Mouse (Mus musculus) brain, embryonic 14.5 days (tissue): Measurements from ENCODE around the gene AI661453.

ENCODE experiments used
- CTCF ChIP-seq: fragments of 200-500 bp; IDR thresholded peaks from 2 replicates; pipeline ENCODE4 v1.5.1; 2012; ENCODE audit warnings: inconsistent platforms, mild to moderate bottlenecking, moderate library complexity, borderline replicate concordance; ENCODE audit not compliant: insufficient read depth, insufficient read length; ENCODE audit errors: extremely low read depth
- POLR2A ChIP-seq: fragments of 200-500 bp; IDR thresholded peaks from 2 replicates; pipeline ENCODE4 v1.6.1; 2012; ENCODE audit warnings: mild to moderate bottlenecking, inconsistent platforms, borderline replicate concordance; ENCODE audit not compliant: poor library complexity, insufficient read depth, insufficient read length, severe bottlenecking; ENCODE audit errors: extremely low read depth

DNA sequence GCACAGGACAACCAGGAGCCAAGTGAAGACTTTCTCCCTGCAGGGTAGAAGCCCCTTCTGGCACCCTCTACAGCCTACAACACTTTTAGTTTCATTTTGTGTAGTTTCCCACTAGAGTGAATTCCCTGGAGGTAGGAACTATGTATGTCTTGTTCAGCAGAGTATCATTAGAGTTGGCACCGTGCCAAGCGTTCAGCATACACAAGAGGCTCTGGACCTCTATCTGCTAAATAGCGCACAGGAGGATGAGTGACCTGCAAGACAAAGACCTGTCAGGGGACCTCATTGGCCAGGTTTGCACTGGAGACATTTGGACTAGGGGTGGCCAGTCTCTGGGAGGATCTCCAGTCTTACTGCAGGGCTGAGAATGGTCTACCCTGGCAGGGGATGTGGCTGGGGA, 49.4 kb downstream of the AI661453 start:
- TF ChIP-seq POLR2A (no peak), CTCF (no peak)
